Mouse (Mus musculus) heart, adult 8-10 months (tissue): ENCODE results near the gene Dis3l2. TPM values are rescaled to one million over a fixed set of nuclear protein-coding genes. Genes with fewer than 3 reads are reported as not detected.

ENCODE experiments used
- DNase-seq: peaks from one replicate; pipeline ENCODE4 v3.0.0; 2022; ENCODE audit warnings: low spot score
- total RNA-seq, 4 experiments: library from RNA; stranded (reverse); gene quantifications; 2 replicates each; pipeline ENCODE4 v1.2.4; 2022

Dis3l2 gene
- total RNA-seq, 4 experiments from 2014 or later: 9.5 to 12.4 (median 11.7) TPM

DNA sequence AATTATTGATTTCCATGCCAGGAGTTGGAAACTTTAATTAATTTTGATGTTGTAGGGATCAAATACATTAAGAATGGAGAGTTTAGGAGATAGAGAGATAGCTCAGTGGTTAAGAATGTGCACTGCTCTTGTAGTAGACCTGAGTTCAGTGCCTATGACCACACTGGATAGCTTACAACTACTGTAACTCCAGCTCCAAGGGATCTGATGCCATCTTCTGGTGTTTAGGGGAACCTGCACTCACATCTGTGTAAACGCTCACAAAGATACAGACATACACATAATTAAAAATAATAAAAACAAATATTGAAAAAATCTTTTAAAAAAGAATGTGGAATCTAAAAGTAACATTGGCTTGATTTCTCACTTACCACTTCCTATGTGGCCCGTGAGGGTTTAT lies 211.1 kb downstream of the Dis3l2 start:
- no peak for DNase-seq

DNA sequence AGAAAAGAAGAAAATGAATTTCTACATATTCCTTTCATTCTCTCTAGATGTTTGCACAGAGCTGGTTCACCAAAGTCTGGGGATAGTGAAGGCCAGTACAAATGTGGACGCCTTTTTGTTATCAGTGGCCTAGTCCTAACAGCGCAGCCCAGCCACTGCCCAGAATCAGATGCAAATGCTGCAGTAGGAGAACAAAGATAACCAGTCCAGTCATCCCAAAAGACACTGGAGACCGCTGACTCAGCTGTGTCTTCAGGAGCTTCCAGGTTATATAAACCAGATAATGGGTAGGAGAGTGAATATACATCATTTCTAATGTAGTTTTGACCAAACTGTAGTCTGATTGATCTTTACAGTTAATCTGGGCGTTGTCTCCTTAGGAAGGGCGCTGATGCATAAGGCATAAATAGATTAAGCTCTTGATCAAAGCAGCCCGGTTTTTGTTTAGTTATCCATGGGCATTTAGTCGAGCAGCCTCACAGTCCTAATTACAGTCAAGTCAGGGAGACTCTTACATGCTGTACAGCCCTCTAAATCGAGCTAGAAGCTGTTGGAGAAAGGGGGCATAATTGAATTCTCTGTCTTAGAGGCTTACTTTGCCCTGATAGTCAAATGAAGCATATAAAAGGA lies 212.9 kb downstream of the Dis3l2 start:
- no peak for DNase-seq

DNA sequence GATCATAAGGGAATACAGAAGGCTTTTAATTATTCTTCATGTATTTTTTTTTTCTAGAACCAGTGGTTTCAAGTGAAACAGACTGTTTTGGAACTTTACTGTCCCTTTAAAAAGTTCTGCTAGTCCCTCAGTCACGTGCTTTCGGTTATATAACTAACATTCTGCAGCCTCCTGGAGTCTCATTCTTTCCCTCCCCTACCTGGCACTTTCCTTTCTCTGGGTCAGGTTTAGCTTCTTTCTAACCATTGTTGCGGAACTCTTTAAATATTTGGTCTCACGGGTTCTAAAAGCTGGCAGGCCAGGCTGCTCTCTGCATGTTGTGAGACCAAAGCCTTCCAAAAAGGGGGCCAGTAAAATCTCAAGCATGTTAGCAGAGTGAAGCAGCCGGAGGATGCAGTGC lies 222.2 kb downstream of the Dis3l2 start:
- no peak for DNase-seq

DNA sequence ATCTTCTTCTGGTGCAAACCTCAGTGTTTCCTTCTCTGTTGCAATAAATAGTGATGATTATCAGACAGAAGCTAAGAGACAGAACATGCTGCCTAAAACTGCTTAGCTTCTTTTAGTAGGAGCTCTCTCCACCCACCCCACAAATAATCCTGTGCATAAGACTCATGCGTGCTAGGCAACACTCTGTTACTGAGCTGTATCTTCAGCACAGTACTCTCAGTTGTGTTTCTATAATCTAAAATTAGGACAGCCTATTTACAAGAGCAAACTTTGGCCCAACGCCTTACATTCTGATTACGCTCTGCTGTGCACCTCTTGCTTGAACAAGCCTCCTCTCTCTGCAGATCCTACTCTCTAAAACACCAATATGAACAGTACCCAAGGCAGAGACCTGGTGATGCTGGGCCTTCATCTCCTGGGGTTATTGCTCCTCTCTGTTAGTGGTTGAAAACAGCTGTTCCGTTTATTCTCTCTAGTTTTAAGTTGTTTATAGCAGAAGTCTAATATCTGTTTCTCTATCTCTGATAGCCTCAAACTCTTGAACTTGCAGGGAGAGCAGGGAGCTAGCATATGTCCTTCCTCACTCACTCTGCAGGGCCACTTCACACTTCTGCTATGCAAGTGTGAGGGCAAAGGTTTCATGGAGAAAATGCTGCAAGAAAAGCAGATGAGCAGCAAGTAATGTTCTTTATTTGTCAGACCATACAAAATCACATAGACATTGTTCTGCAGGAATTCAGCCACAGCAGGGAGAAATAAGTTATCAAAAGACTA lies 228.2 kb downstream of the Dis3l2 start:
- peak; percentile 9 for DNase-seq

DNA sequence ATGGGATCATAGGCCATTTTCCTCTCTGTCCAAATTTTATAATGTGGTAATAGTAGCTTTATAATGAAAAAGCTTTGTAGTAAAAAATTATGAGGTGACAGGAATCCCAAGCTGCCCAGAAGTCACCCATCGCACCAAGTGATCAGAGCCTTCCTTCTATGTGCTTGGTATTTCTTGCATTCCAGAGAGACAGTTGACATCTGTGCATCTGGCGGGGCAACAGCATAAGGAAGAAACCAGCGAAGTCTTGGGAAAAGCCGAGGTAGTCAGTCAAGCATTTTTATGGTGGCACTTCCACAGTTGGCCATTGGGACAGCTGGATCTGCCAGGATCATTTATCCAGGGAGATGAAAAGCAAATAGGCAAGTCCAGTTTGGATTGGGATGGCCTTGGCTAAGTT lies 229.2 kb downstream of the Dis3l2 start:
- DNase-seq: no peak

DNA sequence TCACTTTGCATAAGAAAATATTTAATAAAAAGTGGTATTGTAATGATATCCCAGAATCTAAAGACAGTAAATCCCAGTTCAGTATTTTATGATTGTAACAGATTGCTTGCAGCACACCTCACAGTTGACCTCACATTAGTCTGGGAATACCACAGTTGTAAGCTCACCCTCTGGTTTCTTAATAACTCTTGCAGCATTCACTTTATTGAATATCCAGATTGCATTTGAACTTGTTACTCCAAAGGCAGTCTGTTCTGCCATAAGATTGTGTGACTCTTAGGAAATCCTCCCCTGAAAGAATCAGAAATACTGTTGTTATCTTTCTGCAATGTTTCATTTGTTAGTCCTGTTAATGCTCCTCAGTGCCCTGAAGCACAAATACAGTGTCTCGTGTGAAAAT lies 230.0 kb downstream of the Dis3l2 start:
- DNase-seq: no peak

DNA sequence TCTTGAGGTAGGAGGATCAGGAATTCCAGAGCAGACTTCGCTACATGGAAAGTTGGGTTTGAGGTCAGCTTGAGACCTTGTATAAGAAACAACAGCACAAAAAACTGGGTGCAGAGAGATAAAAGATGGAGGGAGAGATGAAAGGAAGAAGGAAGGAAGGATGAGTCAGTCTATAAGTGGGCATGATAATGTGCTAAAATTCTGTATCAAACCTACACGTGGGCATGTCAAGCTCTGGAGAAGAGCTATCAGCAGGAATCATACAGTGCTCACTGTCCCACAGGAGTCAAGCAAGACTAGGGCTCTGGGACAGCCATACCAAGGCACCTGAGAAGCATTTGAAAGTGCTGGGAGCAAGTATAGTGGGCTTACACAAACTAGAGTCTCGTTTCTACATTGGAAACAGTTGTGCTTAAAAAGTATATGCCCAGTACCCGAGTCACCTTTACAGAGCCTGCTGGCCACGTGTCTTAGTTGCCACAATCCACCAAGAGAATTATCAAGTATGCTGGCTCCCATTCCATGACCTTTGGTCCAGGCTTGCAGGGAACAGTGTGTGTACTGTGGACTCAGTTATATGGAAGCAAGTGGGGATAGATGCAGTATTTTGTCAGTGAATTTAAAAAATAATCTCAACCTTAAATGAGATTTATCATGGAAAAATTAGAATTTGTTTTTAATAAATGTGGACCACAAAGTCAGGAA lies 248.0 kb downstream of the Dis3l2 start:
- DNase-seq: no peak

DNA sequence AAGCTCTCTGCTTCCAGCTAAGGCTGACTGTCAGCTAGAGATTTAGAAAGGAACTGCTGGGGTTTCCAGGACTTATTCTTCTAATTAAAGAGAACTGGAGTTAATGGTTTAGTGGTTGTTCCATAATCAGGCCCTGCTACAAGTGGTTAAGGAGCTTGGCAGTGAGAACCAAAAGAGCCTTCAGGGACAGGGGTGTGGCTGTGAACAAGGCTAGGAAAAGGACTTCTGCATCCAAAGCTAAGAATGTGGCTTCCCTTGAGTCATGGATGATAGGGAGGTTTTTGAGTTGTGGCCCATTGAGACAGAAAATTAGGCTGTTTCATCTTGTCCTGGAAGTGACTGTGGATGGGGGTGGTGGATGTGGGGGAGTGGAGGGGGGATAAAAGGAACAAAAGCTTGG lies 252.2 kb downstream of the Dis3l2 start:
- DNase-seq: peak; percentile 8

DNA sequence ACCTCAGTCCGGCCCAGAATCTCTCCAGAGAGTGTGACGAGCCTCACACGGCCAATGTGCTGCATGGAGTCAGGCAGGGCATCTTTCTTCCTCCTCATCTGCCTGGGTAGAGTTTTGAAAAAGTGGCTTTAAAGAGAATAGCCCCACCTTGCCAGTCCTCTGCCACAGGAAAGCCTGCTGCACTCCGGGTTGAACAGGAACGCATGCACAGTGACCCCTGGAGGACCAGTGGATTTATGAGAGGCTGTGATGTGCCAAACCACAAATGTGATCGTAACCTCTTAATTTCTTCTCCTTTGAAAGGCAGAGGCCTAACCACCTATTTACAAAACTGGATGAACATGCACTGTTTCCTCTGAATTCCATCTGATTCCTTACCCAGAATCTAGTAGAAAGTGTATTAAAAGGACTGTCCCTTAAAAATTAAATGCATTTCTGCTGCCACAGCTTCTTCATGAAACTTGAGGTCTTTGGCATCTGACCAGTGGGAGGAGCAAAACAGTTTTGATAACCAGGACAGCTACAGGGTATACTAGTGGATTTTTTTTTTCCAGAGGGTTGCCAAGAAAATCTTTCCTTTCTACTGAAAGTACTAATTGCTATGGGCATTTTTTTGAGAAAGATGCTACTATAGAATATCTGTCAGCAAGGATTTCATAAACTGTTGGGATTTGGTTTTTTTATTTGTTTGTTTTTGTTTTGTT lies 264.8 kb downstream of the Dis3l2 start:
- peak; percentile 18 for DNase-seq

DNA sequence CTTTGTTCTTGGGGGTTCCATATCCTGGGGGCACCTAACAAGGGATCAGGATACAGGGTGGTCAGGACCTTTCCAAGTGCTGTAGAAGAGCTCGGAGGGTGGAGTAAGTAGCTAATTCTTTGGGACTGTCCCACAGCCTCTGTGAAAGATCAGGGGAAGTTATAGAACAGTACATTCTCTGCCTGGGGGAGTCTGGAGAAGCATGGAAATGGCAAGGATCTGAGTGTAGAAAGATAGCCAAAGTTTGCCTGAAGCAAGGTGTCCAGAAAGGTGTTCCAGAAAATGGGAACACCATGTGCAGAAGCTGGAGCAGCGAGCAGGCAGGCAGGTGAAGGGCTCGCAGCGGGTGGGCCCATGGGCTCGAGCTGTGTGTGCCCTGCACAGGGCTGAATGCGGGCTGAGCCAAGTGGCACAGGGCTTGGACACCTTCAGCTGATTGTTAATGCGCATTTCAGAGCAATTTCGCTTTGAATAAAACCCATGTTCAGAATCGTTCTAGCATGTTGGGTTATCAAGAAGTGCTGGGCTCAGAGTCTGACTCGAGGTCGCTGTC lies 265.6 kb downstream of the Dis3l2 start:
- DNase-seq: no peak

DNA sequence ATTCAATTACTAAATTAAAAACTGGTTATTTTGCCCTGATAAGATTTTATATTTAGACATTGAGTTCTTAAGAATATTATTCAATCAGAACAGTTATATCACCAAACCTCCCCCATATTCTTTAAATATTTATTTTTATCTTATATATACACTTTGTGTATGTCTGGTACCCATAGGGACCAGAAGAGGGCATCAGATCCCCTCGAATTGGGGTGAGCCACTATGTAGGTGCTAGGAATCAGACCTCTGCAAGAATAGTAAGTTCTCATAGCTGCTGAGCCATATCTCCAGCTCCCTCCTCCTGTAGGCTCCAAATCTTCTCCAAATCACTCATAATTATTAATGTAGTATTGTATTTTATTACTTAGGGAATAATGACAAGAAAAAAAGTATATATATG lies 269.1 kb downstream of the Dis3l2 start:
- DNase-seq: no peak

DNA sequence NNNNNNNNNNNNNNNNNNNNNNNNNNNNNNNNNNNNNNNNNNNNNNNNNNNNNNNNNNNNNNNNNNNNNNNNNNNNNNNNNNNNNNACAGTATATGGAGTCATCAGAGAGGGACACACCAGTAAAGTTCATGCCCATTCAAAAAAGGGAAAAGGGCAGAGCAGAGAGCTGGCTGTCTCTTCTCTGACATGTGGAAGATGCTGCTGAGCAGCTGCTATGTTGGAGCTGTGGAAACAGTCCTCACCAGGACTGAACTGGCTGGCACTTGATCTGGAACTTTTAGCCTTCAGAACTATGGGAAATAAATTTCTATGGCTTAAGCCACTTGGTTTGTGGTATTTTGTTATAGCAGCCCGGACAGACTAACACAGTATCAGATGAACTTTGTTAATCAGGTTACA lies 273.4 kb downstream of the Dis3l2 start:
- no peak for DNase-seq

DNA sequence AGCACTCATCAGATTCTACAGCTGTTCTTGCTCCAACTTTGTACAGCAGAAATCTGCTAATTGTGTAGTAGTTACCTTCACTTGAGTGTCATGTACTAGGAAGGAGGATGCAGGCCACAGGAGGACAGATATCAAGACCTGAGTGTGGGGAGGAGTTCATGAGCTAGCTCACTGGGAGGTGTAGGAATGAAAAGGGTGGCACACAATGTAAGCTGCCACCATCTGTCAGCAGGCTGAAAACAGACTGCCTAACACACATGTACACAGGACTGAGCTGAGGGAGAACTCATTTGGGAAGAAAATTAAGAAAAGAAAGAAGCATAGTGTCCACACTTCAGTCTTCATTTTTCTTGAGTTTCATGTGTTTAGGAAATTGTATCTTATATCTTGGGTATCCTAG lies 282.8 kb downstream of the Dis3l2 start:
- no peak for DNase-seq

DNA sequence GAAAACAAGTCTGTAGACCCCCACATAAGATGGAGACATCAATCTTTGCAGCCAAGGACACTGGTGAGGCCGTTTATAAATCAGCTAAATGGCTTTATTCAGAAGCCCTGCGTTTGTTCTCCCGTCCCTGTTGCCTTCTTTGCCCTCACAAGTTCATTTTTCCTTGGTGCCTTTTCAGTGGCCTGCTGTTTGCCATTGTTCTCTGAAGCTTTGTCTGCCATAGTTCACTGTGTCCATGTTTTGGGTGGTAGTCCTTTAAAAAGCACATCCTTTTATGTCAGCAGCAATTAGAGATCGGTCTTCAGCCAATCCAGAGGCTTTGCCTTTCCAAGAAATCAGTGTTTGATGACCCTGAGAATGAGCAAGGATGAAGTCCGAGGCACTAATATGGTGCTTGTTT lies 289.2 kb downstream of the Dis3l2 start:
- no peak for DNase-seq

DNA sequence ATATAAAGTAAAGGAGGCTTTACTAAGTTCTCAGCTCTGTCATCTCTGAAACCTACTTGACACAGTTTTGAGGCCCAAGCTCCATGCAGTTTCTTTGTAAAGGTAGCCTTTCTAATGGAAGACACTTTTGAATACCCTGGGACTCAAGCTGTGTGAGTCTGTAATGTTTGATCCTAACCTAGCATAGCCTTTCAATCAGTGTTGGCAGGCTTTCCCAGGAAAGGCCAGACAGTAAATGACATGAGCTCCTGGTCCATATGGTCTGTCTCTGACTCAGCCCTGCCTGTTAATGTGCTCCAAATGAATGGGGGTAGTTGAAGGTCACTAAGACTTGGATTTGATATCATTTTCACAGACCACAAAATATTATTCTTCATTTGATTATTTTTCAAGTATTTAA lies 290.4 kb downstream of the Dis3l2 start:
- no peak for DNase-seq

DNA sequence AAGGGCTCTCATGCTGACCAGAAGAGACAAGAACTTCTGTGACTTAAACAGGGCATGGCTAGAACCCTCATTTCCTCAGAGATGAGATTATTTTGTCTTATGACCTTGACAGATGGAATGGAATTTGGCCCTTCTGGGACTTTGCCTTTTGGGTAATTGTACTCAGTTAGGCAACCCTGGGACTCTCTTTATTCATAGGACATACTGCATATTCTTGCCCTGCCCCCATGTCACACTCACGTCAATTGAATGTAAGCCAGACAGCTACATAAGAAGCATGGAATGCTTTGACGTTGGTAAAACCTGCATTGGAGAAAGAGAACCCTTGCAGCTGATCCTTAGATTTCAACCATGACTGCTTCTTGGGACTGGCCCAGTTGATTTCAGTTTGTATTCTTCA lies 294.4 kb downstream of the Dis3l2 start:
- DNase-seq: no peak

DNA sequence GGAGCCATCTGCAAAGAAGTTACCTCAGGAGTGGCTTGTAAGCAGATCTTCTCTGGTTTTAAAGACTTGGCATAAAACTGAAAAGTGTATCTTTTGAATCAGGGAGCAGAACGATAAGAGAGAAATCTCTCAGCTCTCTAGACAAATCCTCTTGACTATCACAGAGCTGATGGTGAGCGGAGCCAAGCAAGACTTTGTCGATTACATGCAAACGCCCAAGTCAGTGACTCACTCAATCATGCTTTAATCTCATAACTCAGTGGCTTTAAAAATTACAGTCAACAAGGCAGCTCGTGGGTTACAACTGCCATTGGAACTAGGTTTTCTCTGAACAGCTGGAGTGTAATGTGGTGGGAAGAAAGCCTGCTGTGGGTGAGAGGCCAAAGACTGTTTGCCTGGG lies 297.8 kb downstream of the Dis3l2 start:
- DNase-seq: no peak

DNA sequence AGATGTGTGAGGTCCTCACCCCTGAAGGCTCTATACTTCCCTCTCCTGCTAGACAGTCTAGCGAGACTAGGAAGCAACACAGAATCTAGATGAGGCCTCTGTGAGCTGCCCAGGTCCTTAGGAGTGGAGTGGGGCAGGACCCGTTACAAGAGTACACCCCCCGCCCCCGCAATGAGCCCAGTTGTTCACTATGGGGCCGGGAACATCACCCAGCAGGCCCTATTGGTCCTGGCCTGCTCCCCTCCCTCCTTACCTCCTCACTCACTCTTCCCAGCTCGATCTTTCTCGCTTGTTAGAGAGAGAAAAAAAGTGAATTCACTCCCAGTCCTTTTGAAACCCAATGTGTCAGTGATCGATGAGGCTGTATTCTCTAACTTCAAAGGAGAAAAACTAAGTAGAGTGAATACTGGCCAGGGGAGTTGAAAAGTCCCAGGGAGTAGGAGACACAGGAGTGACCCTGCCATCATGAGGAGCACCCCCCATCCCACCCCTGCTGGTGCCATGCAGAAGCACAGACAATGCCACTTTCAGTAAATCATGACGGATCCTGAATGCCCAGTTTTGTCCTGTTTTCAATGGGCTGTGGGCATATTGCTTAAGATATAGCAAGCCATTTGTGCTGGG lies 299.0 kb downstream of the Dis3l2 start:
- DNase-seq: no peak

DNA sequence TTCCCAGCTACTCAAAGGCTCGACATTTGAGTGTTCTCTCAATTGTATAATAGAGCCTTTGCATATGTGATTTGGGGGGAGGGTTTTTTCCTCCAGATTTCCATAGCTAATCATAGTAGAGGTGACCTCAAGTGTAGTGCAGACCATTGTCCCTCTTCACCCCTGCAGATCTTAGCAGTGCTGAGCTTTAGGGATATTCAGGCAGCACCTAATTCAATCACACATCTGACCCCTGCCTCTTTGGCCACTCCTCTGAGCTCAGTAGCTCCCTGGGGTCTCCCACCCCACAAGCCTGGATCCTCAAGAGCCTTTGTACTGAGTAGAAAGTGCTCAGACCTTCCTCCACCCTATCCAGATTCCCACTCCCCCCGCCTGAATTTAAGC lies 299.6 kb downstream of the Dis3l2 start:
- DNase-seq: no peak

DNA sequence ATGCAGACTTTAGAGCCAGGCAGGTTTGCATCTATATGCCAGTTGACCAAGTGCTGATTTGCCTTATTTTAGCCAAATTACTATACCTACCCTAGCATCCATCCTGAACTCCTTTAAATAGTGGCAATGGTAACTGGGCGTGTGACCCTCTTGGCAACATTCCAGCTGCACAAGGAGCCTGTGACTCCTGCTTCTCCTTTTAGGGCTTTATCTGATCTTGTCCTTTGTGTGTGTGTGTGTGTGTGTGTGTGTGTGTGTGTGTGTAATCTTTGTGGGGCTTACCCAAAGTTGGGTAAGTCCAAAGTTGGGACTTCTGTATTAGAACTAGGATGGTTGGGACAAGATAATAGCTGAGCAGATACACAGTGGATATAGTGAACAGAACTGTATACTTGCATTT lies 302.8 kb downstream of the Dis3l2 start:
- DNase-seq: no peak

DNA sequence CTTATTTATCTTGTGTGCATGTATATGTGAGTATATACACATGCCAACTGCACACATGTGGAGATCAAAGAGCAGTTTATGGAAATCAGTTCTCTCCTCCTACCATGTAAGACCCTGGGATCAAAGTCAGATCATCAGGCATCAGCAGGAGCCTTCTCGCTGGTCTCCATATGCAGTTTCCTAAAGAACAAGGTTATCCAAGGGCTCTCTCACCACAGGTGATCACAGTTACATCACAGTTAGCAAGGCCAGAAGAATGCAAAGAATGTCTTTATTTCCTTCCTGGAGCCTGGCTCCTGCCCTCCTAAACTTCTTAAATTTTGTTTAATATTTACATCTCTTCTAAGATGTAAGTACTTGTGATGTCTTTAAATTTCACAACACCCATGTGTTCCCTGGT lies 304.6 kb downstream of the Dis3l2 start:
- DNase-seq: no peak

DNA sequence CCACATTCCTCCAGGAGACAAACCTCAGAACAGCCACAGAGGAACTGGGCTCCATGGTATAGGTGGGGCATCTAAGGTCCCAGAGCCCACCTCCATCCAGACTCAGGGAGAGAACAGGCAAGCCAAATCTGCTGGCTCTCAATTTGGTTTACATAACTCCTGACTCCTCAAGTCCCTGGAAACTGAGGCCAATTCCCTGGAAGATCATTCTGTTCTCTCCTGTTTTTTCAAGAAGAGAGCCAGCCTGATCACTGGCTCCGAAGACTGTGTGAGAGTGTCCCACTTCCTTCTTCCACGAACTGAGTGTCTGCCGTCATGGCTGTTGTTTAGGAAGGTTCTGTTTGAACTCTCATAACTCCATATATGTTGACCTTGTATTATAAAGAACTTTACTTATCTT lies 305.5 kb downstream of the Dis3l2 start:
- no peak for DNase-seq
